Mouse (Mus musculus): ENCODE data around the gene Ly75. TPM values are rescaled to one million over a fixed set of nuclear protein-coding genes. Genes with fewer than 3 reads are reported as not detected.

Ly75 gene
- polyA plus RNA-seq, 1 experiment, result 4.7 TPM

DNA sequence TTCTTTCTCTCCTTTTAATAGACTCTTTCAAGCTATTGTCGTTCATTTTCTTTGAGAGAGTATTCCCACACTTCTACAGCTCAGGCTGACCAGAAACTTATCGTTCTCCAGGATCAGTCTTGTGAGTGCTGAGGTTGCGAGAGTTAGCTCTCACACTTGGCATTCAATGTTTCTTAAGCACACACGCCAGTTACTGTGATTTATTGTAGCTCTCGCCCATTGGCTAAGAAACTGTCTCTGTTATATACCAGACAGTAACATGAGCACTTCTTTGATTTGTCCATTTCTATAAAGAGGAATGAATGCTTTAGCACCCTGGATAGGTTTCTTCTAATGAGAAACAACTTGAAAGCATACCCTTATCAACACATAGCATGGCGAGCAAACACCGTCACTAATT, 15.2 kb downstream of the Ly75 start:
- Histone ChIP-seq H3K4me1 (ENCODE audit: control insufficient read depth, insufficient read depth, low read length) (peaks cover 3% of the 10 kb centered on the region), H3K27ac (ENCODE audit: control insufficient read depth, insufficient read depth, low read depth, low read length, poor library complexity) (no peak overlapping the region), H3K4me3 (replicated peaks; ENCODE audit: control insufficient read depth, low read depth, low read length) (no peak overlapping the region)
- TF ChIP-seq POLR2A (IDR thresholded peaks at IDR 0.05; ENCODE audit: borderline replicate concordance, control insufficient read depth, low read depth, low read length) (no peak), CTCF (IDR thresholded peaks at IDR 0.05; ENCODE audit: control insufficient read depth, insufficient read depth, low read length) (no peak)
- WGBS, result 81% methylated on average over 7 of the region's 7 CpGs

DNA sequence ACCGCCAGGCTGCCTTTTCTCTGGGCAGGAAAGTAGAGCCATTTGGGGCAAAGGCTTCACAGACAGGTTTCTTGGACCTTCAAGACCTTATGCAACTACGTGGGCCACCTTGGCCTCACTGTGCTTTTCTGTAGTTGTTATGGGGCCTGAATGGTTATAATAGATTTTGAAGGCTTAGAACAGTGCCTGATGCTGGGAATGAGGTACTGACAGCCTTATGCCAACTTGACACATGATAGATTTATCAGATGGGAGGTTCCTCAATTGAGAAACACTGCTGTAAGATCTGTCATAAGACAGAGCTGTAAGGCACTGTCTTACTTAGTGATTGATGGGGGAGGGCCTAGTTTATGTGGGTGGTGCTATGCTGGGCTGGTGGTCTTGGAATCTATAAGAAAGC, 15.9 kb downstream of the Ly75 start:
- Histone ChIP-seq H3K4me1 (ENCODE audit: control insufficient read depth, insufficient read depth, low read length) (peaks cover 4% of the 10 kb centered on the region), H3K27ac (ENCODE audit: control insufficient read depth, insufficient read depth, low read depth, low read length, poor library complexity) (no peak overlapping the region), H3K4me3 (replicated peaks; ENCODE audit: control insufficient read depth, low read depth, low read length) (no peak overlapping the region)
- TF ChIP-seq POLR2A (IDR thresholded peaks at IDR 0.05; ENCODE audit: borderline replicate concordance, control insufficient read depth, low read depth, low read length) (no peak), CTCF (IDR thresholded peaks at IDR 0.05; ENCODE audit: control insufficient read depth, insufficient read depth, low read length) (no peak)
- WGBS, result 85% methylated on average over 2 of the region's 2 CpGs

DNA sequence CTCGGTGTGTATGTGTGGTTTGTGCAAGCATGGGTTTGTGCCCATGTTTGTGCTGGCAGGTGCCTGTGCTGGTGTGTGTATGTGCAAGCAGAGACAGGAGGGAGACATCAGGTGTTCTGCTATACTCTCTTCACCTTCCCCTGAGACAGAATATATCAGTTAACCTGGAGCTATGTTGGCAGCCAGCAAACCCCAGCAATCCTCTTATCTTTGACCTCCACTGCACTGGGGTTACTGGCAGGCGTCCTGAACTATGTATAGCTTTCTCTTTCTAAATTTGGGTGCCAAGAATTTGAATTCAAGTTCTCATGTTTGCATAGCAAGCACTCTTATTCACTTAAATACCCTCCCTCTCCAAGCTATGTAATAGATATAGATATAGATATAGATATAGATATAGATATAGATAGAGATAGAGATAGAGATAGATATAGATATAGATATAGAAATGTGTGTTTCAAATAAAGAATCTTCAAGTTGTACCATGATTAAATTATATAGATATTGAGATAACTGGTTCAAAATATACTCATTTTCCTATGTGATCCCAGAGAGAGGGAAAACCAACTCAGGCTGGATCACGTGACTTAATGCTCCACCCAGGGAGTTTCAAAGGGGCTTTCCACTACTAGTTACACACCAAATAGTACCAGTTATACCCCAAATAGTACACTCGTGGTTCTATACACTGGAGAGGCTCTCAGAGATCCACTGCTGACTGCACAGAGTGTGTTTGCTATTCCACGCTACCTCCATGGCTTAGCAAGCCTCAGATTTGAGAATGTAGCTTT, 17.1 kb downstream of the Ly75 start:
- H3K4me3 ChIP-seq (replicated peaks; ENCODE audit: control insufficient read depth, low read depth, low read length), result no peak overlapping the region
- TF ChIP-seq CTCF (IDR thresholded peaks at IDR 0.05; ENCODE audit: control insufficient read depth, insufficient read depth, low read length), result no peak
- no peak for TF ChIP-seq POLR2A (IDR thresholded peaks at IDR 0.05; ENCODE audit: borderline replicate concordance, control insufficient read depth, low read depth, low read length)
- peaks cover 6% of the 10 kb centered on the region for H3K4me1 ChIP-seq (ENCODE audit: control insufficient read depth, insufficient read depth, low read length)
- H3K27ac ChIP-seq (ENCODE audit: control insufficient read depth, insufficient read depth, low read depth, low read length, poor library complexity), result no peak overlapping the region
- 75% methylated on average over 5 of the region's 5 CpGs for WGBS

DNA sequence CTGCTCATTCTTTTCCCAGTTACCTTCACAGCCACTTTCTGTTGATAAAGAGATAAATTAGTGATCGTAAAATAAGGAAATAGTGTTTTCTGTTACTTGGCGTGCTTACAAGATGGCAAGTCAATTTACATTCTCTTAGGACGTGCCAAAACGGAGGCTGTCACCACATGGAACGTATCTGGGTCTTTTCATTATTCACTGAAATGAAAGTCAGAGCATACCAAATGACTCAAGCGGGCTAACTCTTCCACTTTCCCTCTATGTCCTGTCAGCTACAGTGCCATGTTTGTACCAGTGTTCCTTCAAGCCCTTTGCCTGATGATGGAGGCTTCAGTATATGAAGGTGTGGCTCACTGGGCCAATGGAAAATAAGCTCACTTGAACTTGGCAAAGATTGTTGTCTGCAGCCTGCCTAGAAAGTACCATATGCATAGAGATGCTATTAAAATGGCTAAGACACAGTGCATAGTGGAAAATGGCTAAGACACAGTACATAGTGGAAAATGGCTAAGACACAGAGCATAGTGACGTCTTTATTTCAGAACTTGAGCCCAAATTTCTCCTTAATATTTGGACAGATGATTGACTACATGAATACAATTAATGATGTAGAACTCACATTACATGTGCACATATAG, 17.8 kb downstream of the Ly75 start:
- TF ChIP-seq POLR2A (IDR thresholded peaks at IDR 0.05; ENCODE audit: borderline replicate concordance, control insufficient read depth, low read depth, low read length) (no peak), CTCF (IDR thresholded peaks at IDR 0.05; ENCODE audit: control insufficient read depth, insufficient read depth, low read length) (no peak)
- 83% methylated on average over 7 of the region's 7 CpGs for WGBS

DNA sequence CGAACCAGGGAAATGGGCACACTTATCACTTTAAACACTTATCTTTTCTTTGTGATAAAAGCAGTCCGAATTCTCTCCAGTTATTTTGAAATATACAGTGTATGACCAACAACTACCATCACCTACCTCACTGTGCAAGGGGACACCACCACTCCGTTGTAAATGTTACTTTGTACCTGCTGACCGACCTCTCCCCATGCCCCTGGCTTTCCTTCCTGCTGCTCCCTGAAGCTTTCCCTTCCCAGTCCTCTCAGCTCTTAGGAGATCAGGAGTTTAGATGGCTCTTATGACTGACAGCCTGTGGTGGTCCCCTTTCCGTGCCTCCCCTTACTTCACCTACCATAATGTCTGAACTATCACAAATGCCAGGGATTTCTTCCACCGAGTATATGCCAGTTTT, 21.0 kb downstream of the Ly75 start:
- peaks cover 6% of the 10 kb centered on the region for H3K4me1 ChIP-seq (ENCODE audit: control insufficient read depth, insufficient read depth, low read length)
- no peak overlapping the region for H3K27ac ChIP-seq (ENCODE audit: control insufficient read depth, insufficient read depth, low read depth, low read length, poor library complexity)
- TF ChIP-seq CTCF (IDR thresholded peaks at IDR 0.05; ENCODE audit: control insufficient read depth, insufficient read depth, low read length) (no peak), POLR2A (IDR thresholded peaks at IDR 0.05; ENCODE audit: borderline replicate concordance, control insufficient read depth, low read depth, low read length) (no peak)
- WGBS, result 81% methylated on average over 6 of the region's 6 CpGs
- no peak overlapping the region for H3K4me3 ChIP-seq (replicated peaks; ENCODE audit: control insufficient read depth, low read depth, low read length)

More for the DNA sequence above, 17.8 kb downstream of the Ly75 start:
- Histone ChIP-seq H3K4me1 (ENCODE audit: control insufficient read depth, insufficient read depth, low read length) (peaks cover 6% of the 10 kb centered on the region), H3K4me3 (replicated peaks; ENCODE audit: control insufficient read depth, low read depth, low read length) (no peak overlapping the region), H3K27ac (ENCODE audit: control insufficient read depth, insufficient read depth, low read depth, low read length, poor library complexity) (no peak overlapping the region)

DNA sequence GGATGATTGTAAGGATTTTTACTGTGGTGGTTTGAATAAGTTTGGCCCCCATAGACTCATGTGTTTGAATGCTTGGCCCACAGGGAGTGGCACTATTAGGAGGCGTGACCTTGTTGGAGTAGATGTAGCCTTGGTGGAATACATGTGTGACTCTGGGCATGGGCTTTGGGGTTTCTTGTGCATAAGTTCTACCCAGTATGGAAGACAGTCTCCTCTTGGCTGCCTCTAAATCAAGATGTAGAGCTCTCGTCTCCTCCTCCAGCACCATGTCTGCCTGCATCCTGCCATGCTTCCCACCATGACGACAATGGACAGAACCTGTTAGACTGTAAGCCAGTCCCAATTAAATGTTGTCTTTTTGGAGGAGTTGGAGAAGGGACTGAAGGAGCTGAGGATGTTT, 23.3 kb downstream of the Ly75 start:
- Histone ChIP-seq H3K4me1 (ENCODE audit: control insufficient read depth, insufficient read depth, low read length) (peaks cover 4% of the 10 kb centered on the region), H3K4me3 (replicated peaks; ENCODE audit: control insufficient read depth, low read depth, low read length) (no peak overlapping the region), H3K27ac (ENCODE audit: control insufficient read depth, insufficient read depth, low read depth, low read length, poor library complexity) (no peak overlapping the region)
- TF ChIP-seq POLR2A (IDR thresholded peaks at IDR 0.05; ENCODE audit: borderline replicate concordance, control insufficient read depth, low read depth, low read length) (no peak), CTCF (IDR thresholded peaks at IDR 0.05; ENCODE audit: control insufficient read depth, insufficient read depth, low read length) (no peak)
- 86% methylated on average over 3 of the region's 3 CpGs for WGBS

DNA sequence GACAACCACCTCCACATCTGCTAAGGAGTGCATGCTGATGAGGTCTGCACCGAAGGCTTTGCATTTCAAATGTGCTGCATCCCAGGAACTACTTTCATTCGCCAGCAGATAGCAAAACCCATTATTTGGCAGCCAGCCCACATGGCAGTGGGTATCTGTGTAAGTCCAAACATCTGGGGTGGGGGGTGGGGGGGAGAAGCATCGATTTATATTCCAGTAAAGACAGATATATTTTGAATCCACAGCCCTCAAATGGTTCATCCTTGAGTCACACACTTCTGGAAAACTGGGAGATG, 27.8 kb downstream of the Ly75 start:
- TF ChIP-seq POLR2A (IDR thresholded peaks at IDR 0.05; ENCODE audit: borderline replicate concordance, control insufficient read depth, low read depth, low read length) (no peak), CTCF (IDR thresholded peaks at IDR 0.05; ENCODE audit: control insufficient read depth, insufficient read depth, low read length) (no peak)
- H3K4me1 ChIP-seq (ENCODE audit: control insufficient read depth, insufficient read depth, low read length), result no peaks in the 10 kb centered on the region

DNA sequence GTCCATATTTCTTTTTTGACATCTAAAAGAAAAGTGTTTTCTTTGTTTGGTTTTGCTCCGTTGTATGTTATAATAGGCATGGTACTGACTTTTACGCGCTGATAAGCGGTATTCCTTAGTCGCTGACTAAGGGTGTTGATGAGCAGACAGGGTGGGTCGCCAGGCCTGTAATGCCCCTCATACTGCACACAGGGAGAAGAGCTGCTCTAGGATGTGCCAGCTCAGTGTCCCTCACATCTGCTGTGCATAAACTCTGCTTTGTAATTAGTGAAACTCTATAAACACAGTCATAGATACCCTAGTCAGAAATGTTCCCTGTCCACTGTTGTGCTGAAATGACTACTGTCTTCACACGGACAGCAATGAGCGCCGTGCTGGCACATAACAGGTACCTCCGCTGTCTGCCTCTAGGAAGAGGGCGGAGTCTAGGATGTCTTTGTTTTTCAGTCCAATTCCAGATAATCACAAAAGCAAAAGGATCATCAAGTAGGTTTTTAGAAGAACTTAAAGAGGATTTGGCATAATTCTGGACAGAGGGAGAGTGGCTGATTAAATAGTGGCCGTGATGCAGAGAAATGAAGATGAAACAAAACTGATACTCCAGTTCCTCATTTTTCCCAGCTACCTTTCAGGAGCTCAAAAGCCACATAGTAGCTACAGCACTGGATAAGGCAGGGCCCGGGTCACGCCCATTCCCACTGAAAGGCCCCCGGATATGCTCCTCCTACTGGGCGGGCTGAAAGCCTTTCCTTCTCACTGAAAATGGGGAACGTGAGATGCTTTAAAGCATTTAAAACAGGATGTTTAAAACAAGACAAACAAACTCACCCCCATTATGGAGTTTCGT, 28.3 kb downstream of the Ly75 start:
- no peak overlapping the region for H3K4me3 ChIP-seq (replicated peaks; ENCODE audit: control insufficient read depth, low read depth, low read length)
- no peaks in the 10 kb centered on the region for H3K4me1 ChIP-seq (ENCODE audit: control insufficient read depth, insufficient read depth, low read length)
- TF ChIP-seq CTCF (IDR thresholded peaks at IDR 0.05; ENCODE audit: control insufficient read depth, insufficient read depth, low read length) (no peak), POLR2A (IDR thresholded peaks at IDR 0.05; ENCODE audit: borderline replicate concordance, control insufficient read depth, low read depth, low read length) (no peak)
- no peak overlapping the region for H3K27ac ChIP-seq (ENCODE audit: control insufficient read depth, insufficient read depth, low read depth, low read length, poor library complexity)
- WGBS, result 72% methylated on average over 18 of the region's 18 CpGs

More for the DNA sequence above, 27.8 kb downstream of the Ly75 start:
- Histone ChIP-seq H3K4me3 (replicated peaks; ENCODE audit: control insufficient read depth, low read depth, low read length) (no peak overlapping the region), H3K27ac (ENCODE audit: control insufficient read depth, insufficient read depth, low read depth, low read length, poor library complexity) (no peak overlapping the region)
- WGBS, result 51% methylated on average over 3 of the region's 3 CpGs
